Mouse (Mus musculus): ENCODE data around the gene Thbs2. TPM values are rescaled to one million over a fixed set of nuclear protein-coding genes. Genes with fewer than 3 reads are reported as not detected.

The Thbs2 gene
- total RNA-seq, 1 experiment = 4.5 TPM

- TF ChIP-seq CHD2 (IDR thresholded peaks at IDR 0.05; ENCODE audit: low read depth, low read length) (no peak), HCFC1 (IDR thresholded peaks at IDR 0.05; ENCODE audit: borderline replicate concordance, insufficient read depth, low read length) (no peak), MAFK (IDR thresholded peaks at IDR 0.05; ENCODE audit: insufficient read depth, low read depth, low read length) (no peak), ZNF384 (IDR thresholded peaks at IDR 0.05; ENCODE audit: low read depth, low read length) (no peak), ZC3H11A (IDR thresholded peaks at IDR 0.05; ENCODE audit: borderline replicate concordance, low read depth, low read length) (no peak)
- H3K9ac ChIP-seq (ENCODE audit: insufficient read depth, low read depth, low read length, poor library complexity, severe bottlenecking) = no peak overlapping the region
- H3K4me1 ChIP-seq (ENCODE audit: control insufficient read depth in 2 of 2, insufficient read depth in 2 of 2, low read length in 2 of 2, poor library complexity in 1 of 2) = no peaks in the 10 kb centered on the region
- H3K4me3 ChIP-seq (ENCODE audit: insufficient read depth in 1 of 2, low read depth in 1 of 2, low read length in 2 of 2, poor library complexity in 1 of 2, severe bottlenecking in 1 of 2) = no peak overlapping the region
- H3K27ac ChIP-seq (ENCODE audit: insufficient read depth, low read depth, low read length, poor library complexity, severe bottlenecking) = no peak overlapping the region
- DNase-seq (ENCODE audit: low read depth, low spot score) = no peak
- no peaks in the 10 kb centered on the region for H3K36me3 ChIP-seq (ENCODE audit: control insufficient read depth, insufficient read depth, low read length, poor library complexity, severe bottlenecking)
- no peaks in the 10 kb centered on the region for H3K9me3 ChIP-seq (ENCODE audit: control insufficient read depth, insufficient read depth, low read depth, low read length)
- in situ Hi-C loops (cut with MboI; ENCODE audit: low sequenced_read_pairs in 2 of 2, unreplicated experiment in 2 of 2) = no loop called here
Observed at GRCm38 (mm10) chr17:14702701-14703100, 8.7 kb upstream of the Thbs2 start.

- Histone ChIP-seq H3K9ac (ENCODE audit: insufficient read depth, low read depth, low read length, poor library complexity, severe bottlenecking) (no peak overlapping the region), H3K9me3 (ENCODE audit: control insufficient read depth, insufficient read depth, low read depth, low read length) (no peaks in the 10 kb centered on the region), H3K36me3 (ENCODE audit: control insufficient read depth, insufficient read depth, low read length, poor library complexity, severe bottlenecking) (no peaks in the 10 kb centered on the region), H3K27ac (ENCODE audit: insufficient read depth, low read depth, low read length, poor library complexity, severe bottlenecking) (no peak overlapping the region), H3K4me3 (ENCODE audit: insufficient read depth in 1 of 2, low read depth in 1 of 2, low read length in 2 of 2, poor library complexity in 1 of 2, severe bottlenecking in 1 of 2) (no peak overlapping the region), H3K4me1 (ENCODE audit: control insufficient read depth in 2 of 2, insufficient read depth in 2 of 2, low read length in 2 of 2, poor library complexity in 1 of 2) (no peaks in the 10 kb centered on the region)
- TF ChIP-seq ZNF384 (IDR thresholded peaks at IDR 0.05; ENCODE audit: low read depth, low read length) (no peak), MAFK (IDR thresholded peaks at IDR 0.05; ENCODE audit: insufficient read depth, low read depth, low read length) (no peak), CHD2 (IDR thresholded peaks at IDR 0.05; ENCODE audit: low read depth, low read length) (no peak), ZC3H11A (IDR thresholded peaks at IDR 0.05; ENCODE audit: borderline replicate concordance, low read depth, low read length) (no peak), HCFC1 (IDR thresholded peaks at IDR 0.05; ENCODE audit: borderline replicate concordance, insufficient read depth, low read length) (no peak)
- DNase-seq (ENCODE audit: low read depth, low spot score) = no peak
- in situ Hi-C loops (cut with MboI; ENCODE audit: low sequenced_read_pairs in 2 of 2, unreplicated experiment in 2 of 2) = no loop called here
Observed at GRCm38 (mm10) chr17:14701891-14702290, 7.9 kb upstream of the Thbs2 start.

DNA sequence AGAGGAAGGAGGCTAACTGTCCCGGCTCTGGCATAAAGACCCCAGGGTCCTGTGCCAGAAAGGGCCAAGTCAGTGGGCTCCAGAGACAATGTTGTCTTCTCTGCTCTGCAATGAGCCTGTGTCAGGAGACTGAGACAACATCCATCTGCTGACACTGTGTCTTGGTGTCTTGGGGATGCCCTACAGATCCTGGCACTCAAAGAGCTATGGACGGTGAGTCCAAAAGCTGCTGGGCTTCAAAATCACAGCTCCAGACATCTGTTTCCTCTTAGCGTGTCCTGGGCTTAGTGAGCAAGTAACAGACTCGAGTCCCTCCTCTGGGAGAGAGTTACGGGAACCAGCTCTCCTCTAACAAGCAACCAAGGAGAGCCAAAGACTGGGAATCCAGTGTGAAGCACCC, 6.2 kb upstream of the Thbs2 start:
- Histone ChIP-seq H3K27ac (ENCODE audit: insufficient read depth, low read depth, low read length, poor library complexity, severe bottlenecking) (no peak overlapping the region), H3K4me3 (ENCODE audit: insufficient read depth in 1 of 2, low read depth in 1 of 2, low read length in 2 of 2, poor library complexity in 1 of 2, severe bottlenecking in 1 of 2) (no peak overlapping the region), H3K9me3 (ENCODE audit: control insufficient read depth, insufficient read depth, low read depth, low read length) (no peaks in the 10 kb centered on the region), H3K36me3 (ENCODE audit: control insufficient read depth, insufficient read depth, low read length, poor library complexity, severe bottlenecking) (no peaks in the 10 kb centered on the region), H3K9ac (ENCODE audit: insufficient read depth, low read depth, low read length, poor library complexity, severe bottlenecking) (no peak overlapping the region), H3K4me1 (ENCODE audit: control insufficient read depth in 2 of 2, insufficient read depth in 2 of 2, low read length in 2 of 2, poor library complexity in 1 of 2) (no peaks in the 10 kb centered on the region)
- TF ChIP-seq ZC3H11A (IDR thresholded peaks at IDR 0.05; ENCODE audit: borderline replicate concordance, low read depth, low read length) = no peak
- TF ChIP-seq ZNF384 (IDR thresholded peaks at IDR 0.05; ENCODE audit: low read depth, low read length) = no peak
- TF ChIP-seq MAFK (IDR thresholded peaks at IDR 0.05; ENCODE audit: insufficient read depth, low read depth, low read length) = no peak
- TF ChIP-seq HCFC1 (IDR thresholded peaks at IDR 0.05; ENCODE audit: borderline replicate concordance, insufficient read depth, low read length) = no peak
- TF ChIP-seq CHD2 (IDR thresholded peaks at IDR 0.05; ENCODE audit: low read depth, low read length) = no peak
- no peak for DNase-seq (ENCODE audit: low read depth, low spot score)
- in situ Hi-C loops (cut with MboI; ENCODE audit: low sequenced_read_pairs in 2 of 2, unreplicated experiment in 2 of 2) = no loop called here

- Histone ChIP-seq H3K9ac (ENCODE audit: insufficient read depth, low read depth, low read length, poor library complexity, severe bottlenecking) (no peak overlapping the region), H3K9me3 (ENCODE audit: control insufficient read depth, insufficient read depth, low read depth, low read length) (no peaks in the 10 kb centered on the region), H3K4me1 (ENCODE audit: control insufficient read depth in 2 of 2, insufficient read depth in 2 of 2, low read length in 2 of 2, poor library complexity in 1 of 2) (peaks cover 0 to 4% of the 10 kb centered on the region in 2 experiments; a peak in 2 of 4 replicates), H3K36me3 (ENCODE audit: control insufficient read depth, insufficient read depth, low read length, poor library complexity, severe bottlenecking) (no peaks in the 10 kb centered on the region), H3K27ac (ENCODE audit: insufficient read depth, low read depth, low read length, poor library complexity, severe bottlenecking) (no peak overlapping the region), H3K4me3 (ENCODE audit: insufficient read depth in 1 of 2, low read depth in 1 of 2, low read length in 2 of 2, poor library complexity in 1 of 2, severe bottlenecking in 1 of 2) (no peak overlapping the region)
- in situ Hi-C loops (cut with MboI; ENCODE audit: low sequenced_read_pairs in 2 of 2, unreplicated experiment in 2 of 2) = no loop called here
- DNase-seq (ENCODE audit: low read depth, low spot score) = no peak
- TF ChIP-seq HCFC1 (IDR thresholded peaks at IDR 0.05; ENCODE audit: borderline replicate concordance, insufficient read depth, low read length) = no peak
- no peak for TF ChIP-seq MAFK (IDR thresholded peaks at IDR 0.05; ENCODE audit: insufficient read depth, low read depth, low read length)
- no peak for TF ChIP-seq CHD2 (IDR thresholded peaks at IDR 0.05; ENCODE audit: low read depth, low read length)
- no peak for TF ChIP-seq ZC3H11A (IDR thresholded peaks at IDR 0.05; ENCODE audit: borderline replicate concordance, low read depth, low read length)
- no peak for TF ChIP-seq ZNF384 (IDR thresholded peaks at IDR 0.05; ENCODE audit: low read depth, low read length)
Observed at GRCm38 (mm10) chr17:14698188-14698587, 4.2 kb upstream of the Thbs2 start.

GRCm38 (mm10) chr17:14697096-14697495, 3.1 kb upstream of the Thbs2 start:
- Histone ChIP-seq H3K9ac (ENCODE audit: insufficient read depth, low read depth, low read length, poor library complexity, severe bottlenecking) (no peak overlapping the region), H3K36me3 (ENCODE audit: control insufficient read depth, insufficient read depth, low read length, poor library complexity, severe bottlenecking) (no peaks in the 10 kb centered on the region), H3K9me3 (ENCODE audit: control insufficient read depth, insufficient read depth, low read depth, low read length) (no peaks in the 10 kb centered on the region), H3K4me1 (ENCODE audit: control insufficient read depth in 2 of 2, insufficient read depth in 2 of 2, low read length in 2 of 2, poor library complexity in 1 of 2) (peaks cover 0 to 9% of the 10 kb centered on the region in 2 experiments; a peak in 2 of 4 replicates), H3K27ac (ENCODE audit: insufficient read depth, low read depth, low read length, poor library complexity, severe bottlenecking) (no peak overlapping the region), H3K4me3 (ENCODE audit: insufficient read depth in 1 of 2, low read depth in 1 of 2, low read length in 2 of 2, poor library complexity in 1 of 2, severe bottlenecking in 1 of 2) (no peak overlapping the region)
- DNase-seq (ENCODE audit: low read depth, low spot score) = no peak
- in situ Hi-C loops (cut with MboI; ENCODE audit: low sequenced_read_pairs in 2 of 2, unreplicated experiment in 2 of 2) = no loop called here
- TF ChIP-seq MAFK (IDR thresholded peaks at IDR 0.05; ENCODE audit: insufficient read depth, low read depth, low read length) (no peak), ZNF384 (IDR thresholded peaks at IDR 0.05; ENCODE audit: low read depth, low read length) (no peak), HCFC1 (IDR thresholded peaks at IDR 0.05; ENCODE audit: borderline replicate concordance, insufficient read depth, low read length) (no peak), ZC3H11A (IDR thresholded peaks at IDR 0.05; ENCODE audit: borderline replicate concordance, low read depth, low read length) (no peak), CHD2 (IDR thresholded peaks at IDR 0.05; ENCODE audit: low read depth, low read length) (no peak)
